17 mouse cellular contexts compared by ENCODE assay signal in the genomic region with DNA sequence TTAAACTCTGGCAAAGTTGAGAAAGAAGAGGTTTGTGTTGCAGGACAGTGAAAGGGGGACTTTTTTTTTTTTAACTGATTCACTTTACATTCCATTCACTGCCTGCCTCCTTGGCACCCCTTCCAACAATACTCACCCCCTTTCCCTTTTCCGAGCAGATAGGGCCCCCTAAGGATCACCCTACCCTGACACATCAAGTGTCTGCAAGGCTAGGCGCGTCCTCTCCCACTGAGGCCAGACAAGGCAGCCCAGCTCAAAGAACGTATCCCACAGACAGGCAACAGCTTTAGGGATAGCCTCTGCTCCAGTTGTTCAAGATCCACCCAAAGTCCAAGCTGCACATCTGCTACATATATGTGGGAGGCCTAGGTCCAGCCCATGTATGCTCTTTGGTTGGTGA. TPM values are rescaled to one million over a fixed set of nuclear protein-coding genes. Genes with fewer than 3 reads are reported as not detected.
A peak's percentile ranks its signal among the peaks of the same experiment; 100 is the strongest.
DNase-seq lines count a peak whose midpoint lies in the region; ATAC-seq and TF ChIP-seq lines count a peak whose summit lies in the region.
"Had no signal": no experiment of that assay in that cellular context is flagged by ENCODE, and none has a peak within 500 bp of the region (broad histone marks: within the 10 kb centered on the region; RNA-seq: fewer than 3 reads in every experiment).

No protein-coding gene starts in this region.

- TF ChIP-seq CTCF in gastrocnemius, adult 2 months (IDR thresholded peaks at IDR 0.05) = no peak
- no peak for TF ChIP-seq CTCF in kidney, postnatal 0 days (IDR thresholded peaks at IDR 0.05; ENCODE audit: low read depth)

- no peaks in the 10 kb centered on the region for H3K9me3 ChIP-seq in kidney, postnatal 0 days (replicated peaks; ENCODE audit: low read length)
- H3K9me3 ChIP-seq in midbrain, embryonic 13.5 days = no peaks in the 10 kb centered on the region
- H3K9me3 ChIP-seq in midbrain, embryonic 11.5 days (ENCODE audit: control insufficient read depth, low read length) = no peaks in the 10 kb centered on the region
- H3K9me3 ChIP-seq: embryonic facial prominence, embryonic 13.5 days; G1E; heart, embryonic 15.5 days had no signal

- no peaks in the 10 kb centered on the region for H3K36me3 ChIP-seq in kidney, postnatal 0 days (ENCODE audit: insufficient read depth, low read length)
- peaks cover 7% of the 10 kb centered on the region for H3K36me3 ChIP-seq in midbrain, embryonic 13.5 days
- no peaks in the 10 kb centered on the region for H3K36me3 ChIP-seq in midbrain, embryonic 11.5 days (ENCODE audit: control insufficient read depth, insufficient read depth, low read length)

- intact Hi-C loops in gastrocnemius, adult 2 months (cut with DNase I) = loop anchor here (10.0 kb wide), 1 partner anchor 559 kb away; no protein-coding TSS in a partner anchor
- intact Hi-C loops in gastrocnemius, postnatal 14 days (cut with DNase I; ENCODE audit: low total_unique reads) = no loop called here

- H3K4me1 ChIP-seq in kidney, postnatal 0 days (replicated peaks; ENCODE audit: insufficient read depth, low read length) = no peaks in the 10 kb centered on the region
- no peaks in the 10 kb centered on the region; the same call in 1 of the 2 replicates for H3K4me1 ChIP-seq in midbrain, embryonic 13.5 days (replicated peaks)
- H3K4me1 ChIP-seq in midbrain, embryonic 11.5 days (ENCODE audit: control insufficient read depth, insufficient read depth, low read length) = no peaks in the 10 kb centered on the region

- no peak overlapping the region for H3K4me2 ChIP-seq in kidney, postnatal 0 days (ENCODE audit: low read length)
- H3K4me2 ChIP-seq in midbrain, embryonic 13.5 days (replicated peaks) = no peak overlapping the region
- no peak overlapping the region for H3K4me2 ChIP-seq in midbrain, embryonic 11.5 days
- H3K4me2 ChIP-seq: embryonic facial prominence, embryonic 13.5 days; heart, embryonic 11.5 days; heart, embryonic 15.5 days had no signal

- no peak for ATAC-seq in kidney, postnatal 0 days (replicated peaks; ENCODE audit: low FRiP score, low read depth)
- ATAC-seq in midbrain, embryonic 13.5 days = peak; percentile 60; the same call in 1 of the 2 replicates
- ATAC-seq in midbrain, embryonic 11.5 days (ENCODE audit: low FRiP score) = no peak
- ATAC-seq: intestine, postnatal 0 days had no signal

- 87% methylated on average over 4 of the region's 4 CpGs for WGBS in kidney, postnatal 0 days
- WGBS in midbrain, embryonic 13.5 days = 79% methylated on average over 4 of the region's 4 CpGs
- WGBS in midbrain, embryonic 11.5 days = 81% methylated on average over 4 of the region's 4 CpGs

- no peak overlapping the region for H3K9ac ChIP-seq in kidney, postnatal 0 days (ENCODE audit: low read depth, low read length)
- no peak overlapping the region for H3K9ac ChIP-seq in midbrain, embryonic 13.5 days (replicated peaks)
- no peak overlapping the region for H3K9ac ChIP-seq in midbrain, embryonic 11.5 days (ENCODE audit: low read length)
- H3K9ac ChIP-seq: embryonic facial prominence, embryonic 13.5 days; heart, embryonic 15.5 days had no signal

- peak overlapping the region; percentile 6; the same call in 1 of the 2 replicates for H3K27ac ChIP-seq in gastrocnemius, adult 2 months
- H3K27ac ChIP-seq in kidney, postnatal 0 days = no peak overlapping the region
- H3K27ac ChIP-seq in midbrain, embryonic 13.5 days = no peak overlapping the region
- no peak overlapping the region for H3K27ac ChIP-seq in midbrain, embryonic 11.5 days (ENCODE audit: low read depth, low read length)
- H3K27ac ChIP-seq: embryonic facial prominence, embryonic 13.5 days; heart, embryonic 15.5 days had no signal

- no peaks in the 10 kb centered on the region for H3K27me3 ChIP-seq in kidney, postnatal 0 days (ENCODE audit: insufficient read depth, low read length)
- no peaks in the 10 kb centered on the region for H3K27me3 ChIP-seq in midbrain, embryonic 13.5 days
- no peaks in the 10 kb centered on the region for H3K27me3 ChIP-seq in midbrain, embryonic 11.5 days (ENCODE audit: control insufficient read depth, insufficient read depth, low read length)
- H3K27me3 ChIP-seq: embryonic facial prominence, embryonic 13.5 days; heart, embryonic 15.5 days had no signal

- DNase-seq in cerebellum, adult 9-11 months = peak; percentile 16
- no peak for DNase-seq in cerebellum, postnatal 4 days (ENCODE audit: low spot score in 2 of 2)
- DNase-seq in gastrocnemius, adult 2 months = no peak
- no peak for DNase-seq in gastrocnemius, postnatal 14 days
- DNase-seq in kidney, postnatal 0 days (ENCODE audit: low spot score) = peak; percentile 13
- no peak for DNase-seq in kidney, adult 18-20 months
- DNase-seq in midbrain, embryonic 11.5 days (ENCODE audit: low spot score, missing footprints) = no peak
- DNase-seq: adrenal gland, postnatal 10 days; B cell, adult 2 months; gastrocnemius, postnatal 10 days; heart, adult 2 months had no signal

- H3K4me3 ChIP-seq in gastrocnemius, adult 2 months = no peak overlapping the region; the same call in 1 of the 2 replicates
- H3K4me3 ChIP-seq in kidney, postnatal 0 days (replicated peaks; ENCODE audit: low read depth, low read length) = no peak overlapping the region
- H3K4me3 ChIP-seq in midbrain, embryonic 13.5 days (replicated peaks) = no peak overlapping the region
- no peak overlapping the region for H3K4me3 ChIP-seq in midbrain, embryonic 11.5 days (ENCODE audit: low read depth, low read length)
- H3K4me3 ChIP-seq: embryonic facial prominence, embryonic 13.5 days; heart, adult 2 months; heart, embryonic 15.5 days had no signal

RNA-seq across cellular contexts. Expression of a gene that starts 51.7 kb away (rescaled TPM):
- total RNA-seq in gastrocnemius, adult 2 months (2021) = 10 to 100 TPM; 47.3 to 60.1 TPM
- 10 to 100 TPM; 25.5 to 28.8 TPM for total RNA-seq in gastrocnemius, postnatal 14 days (2021)
- polyA plus RNA-seq in kidney, postnatal 0 days (2015; fragmentation: Nextera tagmentation; extraction: Ambion mirVana) = 6.5 and 6.7 TPM in 2 replicates
- polyA plus RNA-seq in midbrain, embryonic 13.5 days (2015; fragmentation: Nextera tagmentation; extraction: Ambion mirVana) = 7.5 and 8.4 TPM in 2 replicates
- 6.7 and 6.9 TPM in 2 replicates for polyA plus RNA-seq in midbrain, embryonic 11.5 days (2014; fragmentation: Nextera tagmentation; extraction: Ambion mirVana)

RNA-seq across cellular contexts. Expression of a gene that starts 51.7 kb away (rescaled TPM):
- 1 to 10 TPM; 5.3 to 7.4 TPM for total RNA-seq in gastrocnemius, adult 2 months (2021)
- total RNA-seq in gastrocnemius, postnatal 14 days (2021) = 1 to 10 TPM; 3.3 to 4.0 TPM
- polyA plus RNA-seq in kidney, postnatal 0 days (2015; fragmentation: Nextera tagmentation; extraction: Ambion mirVana) = 4.1 and 5.2 TPM in 2 replicates
- polyA plus RNA-seq in midbrain, embryonic 13.5 days (2015; fragmentation: Nextera tagmentation; extraction: Ambion mirVana) = 5.4 and 5.7 TPM in 2 replicates
- 7.3 and 8.2 TPM in 2 replicates for polyA plus RNA-seq in midbrain, embryonic 11.5 days (2014; fragmentation: Nextera tagmentation; extraction: Ambion mirVana)

Comparison
In these comparisons a context has a peak if more than half of its experiments do, and no peak if none do; other contexts are left out.
1. DNase-seq: peak in cerebellum, adult 9-11 months (single experiment) and kidney, postnatal 0 days (single experiment); none in cerebellum, postnatal 4 days (0 of 2), gastrocnemius, adult 2 months (single experiment), gastrocnemius, postnatal 14 days (single experiment), kidney, adult 18-20 months (single experiment) and midbrain, embryonic 11.5 days (single experiment).